Mouse (Mus musculus) testis, adult 2 months (tissue): ENCODE data around the gene BC025920.

Experiments used
- CTCF ChIP-seq: fragments of 200-500 bp; IDR thresholded peaks from 2 replicates; pipeline ENCODE4 v1.5.1; 2012; ENCODE audit warnings: low read depth, mild to moderate bottlenecking, inconsistent platforms, low read length, moderate library complexity; ENCODE audit not compliant: control insufficient read depth, insufficient read depth, insufficient replicate concordance
- POLR2A ChIP-seq: fragments of 200-500 bp; IDR thresholded peaks from 2 replicates; pipeline ENCODE4 v1.6.1; 2012; ENCODE audit warnings: low read depth, mild to moderate bottlenecking, inconsistent platforms, low read length, moderate library complexity; ENCODE audit not compliant: control insufficient read depth

- TF ChIP-seq CTCF: no peak
- no peak for TF ChIP-seq POLR2A
Observed at GRCm38 (mm10) chr10:81627836-81628220, 21.8 kb downstream of the BC025920 start.
